Mouse (Mus musculus) limb, embryonic 15.5 days (tissue): ENCODE data around the gene Tmem135. TPM values are rescaled to one million over a fixed set of nuclear protein-coding genes. Genes with fewer than 3 reads are reported as not detected.

Source experiments
- ATAC-seq: fragments of 200-750 bp; cut with Nextera tagmentation; 2 replicates; pipeline ENCODE4 v1.8.0; 2017; ENCODE audit warnings: low read depth, moderate TSS enrichment; ENCODE audit not compliant: insufficient number of reproducible peaks, low FRiP score, low TSS enrichment
- H3K27ac ChIP-seq: fragments of 300-500 bp; sonication (generic); 2 replicates; pipeline ENCODE4 v1.5.1; 2015; ENCODE audit warnings: moderate library complexity, mild to moderate bottlenecking, inconsistent platforms
- H3K27me3 ChIP-seq: fragments of 300-500 bp; sonication (generic); 2 replicates; pipeline ENCODE4 v1.6.1; 2015; ENCODE audit warnings: inconsistent platforms
- H3K36me3 ChIP-seq: fragments of 300-500 bp; sonication (generic); 2 replicates; pipeline ENCODE4 v1.6.1; 2015; ENCODE audit warnings: inconsistent platforms
- H3K4me1 ChIP-seq: fragments of 300-500 bp; sonication (generic); 2 replicates; pipeline ENCODE4 v1.6.1; 2015; ENCODE audit warnings: inconsistent platforms
- H3K4me2 ChIP-seq: fragments of 300-500 bp; sonication (generic); 2 replicates; pipeline ENCODE4 v1.6.1; 2015; ENCODE audit warnings: mild to moderate bottlenecking, inconsistent platforms
- H3K4me3 ChIP-seq: fragments of 300-500 bp; sonication (generic); 2 replicates; pipeline ENCODE4 v1.5.1; 2015; ENCODE audit warnings: mild to moderate bottlenecking, inconsistent platforms
- H3K9ac ChIP-seq: fragments of 300-500 bp; sonication (generic); 2 replicates; pipeline ENCODE4 v1.6.1; 2015; ENCODE audit warnings: inconsistent platforms
- H3K9me3 ChIP-seq: fragments of 300-500 bp; sonication (generic); 2 replicates; pipeline ENCODE4 v1.6.1; 2016; ENCODE audit warnings: inconsistent platforms
- WGBS: fragments of 180-500 bp; shearing (Covaris S2); methylation state at CpG from one replicate; pipeline ENCODE4 v1.1.7; 2015; 5-methylcytosine and 5-hydroxymethylcytosine counted together
- polyA plus RNA-seq: library from polyadenylated mRNA; unstranded; fragments of >200 nt; fragmentation: Nextera tagmentation; extraction: Ambion mirVana; gene quantifications from 2 replicates; pipeline ENCODE4 v1.2.1, GENCODE M21; 2015

The Tmem135 gene
- polyA plus RNA-seq = 19.4 and 20.8 TPM in 2 replicates

DNA sequence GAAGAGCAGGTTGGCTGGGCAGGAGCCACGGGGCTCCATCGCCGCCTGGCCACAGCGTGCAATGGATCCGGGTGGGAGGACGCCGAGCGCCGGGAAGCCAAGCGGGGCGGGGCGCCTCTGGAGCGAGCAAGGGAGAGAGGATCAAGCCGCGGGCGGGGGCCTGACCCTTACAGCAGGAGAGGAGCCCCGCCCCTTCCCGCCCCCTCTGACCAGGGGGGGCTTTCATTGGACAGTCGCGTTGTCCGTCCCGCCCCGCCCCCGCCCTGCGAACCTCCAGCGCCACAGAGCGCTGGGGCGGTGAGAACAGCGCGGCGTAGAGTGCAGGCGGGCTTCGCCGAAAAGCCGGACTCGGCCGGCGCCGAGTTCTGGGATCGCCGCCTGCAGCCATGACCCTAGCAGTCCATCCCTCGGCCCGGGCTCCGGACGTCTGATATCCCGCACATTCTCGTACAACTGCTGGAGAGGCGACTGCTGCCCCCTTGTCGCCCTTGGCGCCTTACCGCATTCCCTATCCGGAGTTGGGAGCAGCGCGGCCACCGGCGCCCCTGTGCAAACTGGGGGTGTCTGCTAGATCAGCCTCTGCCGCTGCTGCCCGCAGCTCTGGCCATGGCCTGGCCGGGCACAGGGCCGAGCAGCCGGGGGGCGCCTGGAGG lies at the start of gene Tmem135, which contains the start of gene Fzd4:
Gene Tmem135 (minus strand): TSS at position 142 of the 653 bp plus-strand sequence.
Gene Fzd4 (plus strand): TSS at position 275 of the 653 bp plus-strand sequence.
- peak; percentile 98 for ATAC-seq
- Histone ChIP-seq H3K9ac (peak within 1 kb of the TSS; percentile 91), H3K4me1 (peaks cover 20% of the 10 kb centered on the region; the same call in 1 of the 2 replicates), H3K9me3 (no peaks in the 10 kb centered on the region), H3K4me3 (peak within 1 kb of the TSS; percentile 85), H3K27ac (peak within 1 kb of the TSS; percentile 90), H3K36me3 (peaks cover 2% of the 10 kb centered on the region; the same call in 1 of the 2 replicates), H3K27me3 (peaks cover 7% of the 10 kb centered on the region; the same call in 1 of the 2 replicates), H3K4me2 (peak within 1 kb of the TSS; percentile 94)
- WGBS = under 1% methylated on average over 62 of the region's 62 CpGs

- Histone ChIP-seq H3K27me3 (no peaks in the 10 kb centered on the region), H3K9me3 (no peaks in the 10 kb centered on the region), H3K4me2 (no peak overlapping the region), H3K4me3 (no peak overlapping the region), H3K9ac (no peak overlapping the region), H3K27ac (no peak overlapping the region), H3K36me3 (no peaks in the 10 kb centered on the region), H3K4me1 (no peaks in the 10 kb centered on the region)
- WGBS = 65% methylated on average over 2 of the region's 2 CpGs
- no peak for ATAC-seq
Measured at GRCm38 (mm10) chr7:89450312-89450711, 46.3 kb upstream of the Tmem135 start.

- H3K27ac ChIP-seq = no peak overlapping the region
- no peaks in the 10 kb centered on the region for H3K4me1 ChIP-seq
- no peak for ATAC-seq
- no peaks in the 10 kb centered on the region for H3K27me3 ChIP-seq
- H3K4me2 ChIP-seq = no peak overlapping the region
- H3K9ac ChIP-seq = no peak overlapping the region
- no peaks in the 10 kb centered on the region for H3K9me3 ChIP-seq
- H3K36me3 ChIP-seq = no peaks in the 10 kb centered on the region
- H3K4me3 ChIP-seq = no peak overlapping the region
- 90% methylated on average over 4 of the region's 4 CpGs for WGBS
Measured at GRCm38 (mm10) chr7:89445137-89445536, 41.1 kb upstream of the Tmem135 start.

GRCm38 (mm10) chr7:89442242-89442641 lies 38.2 kb upstream of the Tmem135 start:
- Histone ChIP-seq H3K27me3 (no peaks in the 10 kb centered on the region), H3K4me1 (no peaks in the 10 kb centered on the region), H3K9ac (no peak overlapping the region), H3K27ac (no peak overlapping the region), H3K9me3 (no peaks in the 10 kb centered on the region), H3K4me3 (no peak overlapping the region), H3K36me3 (no peaks in the 10 kb centered on the region), H3K4me2 (no peak overlapping the region)
- WGBS = 68% methylated on average over 4 of the region's 4 CpGs
- no peak for ATAC-seq

DNA sequence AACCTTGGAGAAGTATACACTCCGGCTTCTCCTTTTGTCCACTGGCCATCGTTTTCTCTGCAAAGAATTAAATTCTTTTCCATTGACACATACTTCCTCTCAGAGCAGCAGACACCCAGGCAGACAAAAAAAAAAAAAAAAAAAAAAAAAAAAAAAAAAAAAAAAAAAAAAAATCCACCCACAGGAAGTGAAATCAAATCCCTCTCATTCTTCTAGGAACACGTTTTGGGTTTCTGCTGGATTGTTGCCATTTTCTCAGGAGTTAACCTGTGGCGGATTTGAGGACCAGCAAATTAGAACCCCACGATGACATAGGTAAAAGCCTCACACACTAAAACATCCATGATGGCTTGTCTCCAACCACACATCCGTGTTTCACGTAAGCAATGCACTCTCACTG lies 37.3 kb upstream of the Tmem135 start:
- no peak for ATAC-seq
- H3K9me3 ChIP-seq = no peaks in the 10 kb centered on the region
- H3K27me3 ChIP-seq = no peaks in the 10 kb centered on the region
- H3K27ac ChIP-seq = no peak overlapping the region
- H3K9ac ChIP-seq = no peak overlapping the region
- no peak overlapping the region for H3K4me3 ChIP-seq
- WGBS = 56% methylated on average over 7 of the region's 7 CpGs
- no peaks in the 10 kb centered on the region for H3K4me1 ChIP-seq
- no peaks in the 10 kb centered on the region for H3K36me3 ChIP-seq
- H3K4me2 ChIP-seq = no peak overlapping the region

DNA sequence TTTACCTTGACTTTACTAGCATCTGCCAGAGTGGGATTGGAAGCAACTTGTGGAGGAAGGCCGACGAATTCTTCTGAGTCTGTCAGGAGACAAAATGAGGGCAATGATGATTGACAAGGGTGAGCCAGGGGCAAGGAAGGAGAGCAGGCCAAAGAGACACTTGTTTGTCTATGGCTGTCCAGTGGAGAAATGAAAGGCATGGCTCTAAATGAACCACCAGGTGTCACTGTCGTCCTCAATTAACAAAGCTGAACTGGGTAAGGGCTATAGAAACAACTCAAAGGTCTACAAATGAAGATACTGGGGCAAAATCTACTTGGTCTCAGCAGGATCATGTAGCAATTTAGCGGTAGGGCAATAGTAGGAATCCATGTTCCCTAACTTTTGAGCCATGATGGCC lies 33.6 kb upstream of the Tmem135 start:
- Histone ChIP-seq H3K4me3 (no peak overlapping the region), H3K27me3 (no peaks in the 10 kb centered on the region), H3K27ac (no peak overlapping the region), H3K36me3 (no peaks in the 10 kb centered on the region), H3K9ac (no peak overlapping the region), H3K4me1 (peaks cover 12% of the 10 kb centered on the region), H3K4me2 (no peak overlapping the region), H3K9me3 (no peaks in the 10 kb centered on the region)
- ATAC-seq = no peak
- WGBS = 43% methylated on average over 4 of the region's 4 CpGs

DNA sequence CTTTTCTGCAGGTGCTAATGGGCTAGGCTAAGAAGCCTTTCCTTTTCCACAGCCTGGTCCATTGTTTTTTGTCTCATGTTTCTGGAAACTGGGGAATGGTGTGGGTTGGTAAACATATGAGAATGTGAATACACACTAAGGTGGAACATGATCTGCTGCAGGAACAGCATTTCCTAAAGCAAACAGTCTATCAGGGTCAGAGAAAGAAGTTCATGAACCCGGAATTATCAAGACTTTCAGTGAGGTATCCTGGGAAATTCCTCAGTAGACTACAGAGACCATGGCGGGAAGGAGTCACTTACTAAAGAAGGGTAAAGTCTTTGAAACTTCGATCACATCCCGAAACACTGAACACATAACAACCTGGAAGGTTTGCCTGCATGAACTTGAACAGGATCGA lies 32.4 kb upstream of the Tmem135 start:
- no peaks in the 10 kb centered on the region for H3K36me3 ChIP-seq
- WGBS = 81% methylated on average over 5 of the region's 5 CpGs
- H3K4me2 ChIP-seq = no peak overlapping the region
- no peak overlapping the region for H3K4me3 ChIP-seq
- H3K27me3 ChIP-seq = no peaks in the 10 kb centered on the region
- H3K27ac ChIP-seq = no peak overlapping the region
- no peak overlapping the region for H3K9ac ChIP-seq
- H3K9me3 ChIP-seq = no peaks in the 10 kb centered on the region
- H3K4me1 ChIP-seq = peaks cover 12% of the 10 kb centered on the region
- ATAC-seq = no peak

DNA sequence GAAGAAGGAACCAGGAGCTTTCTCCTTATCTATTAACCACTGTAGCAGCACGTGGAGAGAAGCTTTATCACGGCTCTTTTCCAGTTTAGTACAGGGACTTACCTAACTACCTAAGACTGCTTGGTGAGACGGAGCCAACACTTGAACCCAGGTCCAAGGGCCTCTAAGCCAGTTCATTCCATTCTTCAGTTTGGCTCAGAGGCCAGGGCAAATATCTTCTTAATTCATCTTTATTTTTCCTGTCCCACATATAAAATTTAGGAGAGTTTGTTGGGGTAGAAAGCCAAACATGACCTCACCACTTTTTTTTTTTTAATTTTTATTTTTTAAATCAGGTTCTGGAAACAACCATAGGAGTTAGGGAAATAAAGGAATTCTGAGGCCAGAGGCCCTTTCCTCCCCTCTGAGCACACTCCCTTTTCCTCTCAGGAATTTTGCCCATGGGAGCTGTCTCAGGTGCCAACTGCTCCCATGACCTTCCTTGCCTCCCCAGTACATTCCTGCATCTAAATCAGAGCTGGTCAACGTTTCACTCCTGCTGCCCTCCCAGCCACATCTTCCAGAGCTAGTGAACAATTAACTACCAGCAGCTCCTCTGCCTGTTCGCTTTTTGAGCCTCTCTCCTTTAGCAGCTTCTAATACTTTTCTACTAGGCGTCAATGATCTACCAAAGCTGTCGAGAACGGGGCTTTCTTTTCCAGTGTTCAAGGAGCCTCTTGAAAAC lies 30.0 kb upstream of the Tmem135 start:
- WGBS = 47% methylated on average over 8 of the region's 8 CpGs
- no peak overlapping the region for H3K9ac ChIP-seq
- no peak for ATAC-seq

GRCm38 (mm10) chr7:89433193-89433892 lies 29.3 kb upstream of the Tmem135 start:
- Histone ChIP-seq H3K9ac (no peak overlapping the region), H3K4me2 (no peak overlapping the region), H3K4me1 (peaks cover 12% of the 10 kb centered on the region), H3K4me3 (no peak overlapping the region), H3K9me3 (no peaks in the 10 kb centered on the region), H3K36me3 (no peaks in the 10 kb centered on the region), H3K27ac (peak overlapping the region; percentile 67), H3K27me3 (no peaks in the 10 kb centered on the region)
- 36% methylated on average over 9 of the region's 9 CpGs for WGBS
- peak; percentile 48 for ATAC-seq

More for the DNA sequence above, 30.0 kb upstream of the Tmem135 start:
- Histone ChIP-seq H3K9me3 (no peaks in the 10 kb centered on the region), H3K4me3 (no peak overlapping the region), H3K4me1 (peaks cover 12% of the 10 kb centered on the region), H3K36me3 (no peaks in the 10 kb centered on the region), H3K27me3 (no peaks in the 10 kb centered on the region), H3K4me2 (no peak overlapping the region), H3K27ac (peak overlapping the region; percentile 67)

DNA sequence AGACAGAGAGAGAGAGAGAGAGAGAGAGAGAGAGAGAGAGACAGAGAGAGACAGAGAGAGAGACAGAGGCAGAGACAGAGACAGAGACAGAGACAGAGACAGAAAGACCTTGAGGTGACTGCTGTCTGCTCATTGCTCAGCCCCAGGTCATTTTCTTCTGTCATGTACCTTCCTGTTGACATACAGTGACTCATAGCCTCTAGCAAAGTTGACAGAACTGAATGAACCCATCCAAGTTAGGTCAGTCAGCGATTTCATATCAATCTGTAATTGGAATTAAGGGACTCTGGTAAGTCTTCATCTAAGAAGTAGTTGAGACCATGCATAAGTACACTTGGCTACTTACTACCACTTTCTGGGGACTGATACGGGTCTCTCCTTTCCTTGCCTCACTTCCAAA lies 27.2 kb upstream of the Tmem135 start:
- 74% methylated on average over 2 of the region's 2 CpGs for WGBS
- Histone ChIP-seq H3K27me3 (no peaks in the 10 kb centered on the region), H3K27ac (no peak overlapping the region), H3K4me3 (no peak overlapping the region), H3K9ac (no peak overlapping the region), H3K9me3 (no peaks in the 10 kb centered on the region), H3K4me2 (no peak overlapping the region), H3K4me1 (peaks cover 12% of the 10 kb centered on the region), H3K36me3 (no peaks in the 10 kb centered on the region)
- no peak for ATAC-seq

GRCm38 (mm10) chr7:89429326-89429725 lies 25.3 kb upstream of the Tmem135 start:
- no peaks in the 10 kb centered on the region for H3K36me3 ChIP-seq
- no peaks in the 10 kb centered on the region for H3K9me3 ChIP-seq
- H3K27ac ChIP-seq = no peak overlapping the region
- H3K27me3 ChIP-seq = no peaks in the 10 kb centered on the region
- peaks cover 12% of the 10 kb centered on the region for H3K4me1 ChIP-seq
- no peak overlapping the region for H3K4me2 ChIP-seq
- no peak overlapping the region for H3K9ac ChIP-seq
- no peak for ATAC-seq
- WGBS = 79% methylated on average over 1 of the region's 1 CpGs
- no peak overlapping the region for H3K4me3 ChIP-seq

GRCm38 (mm10) chr7:89428804-89429203 lies 24.8 kb upstream of the Tmem135 start:
- H3K4me3 ChIP-seq = no peak overlapping the region
- H3K27ac ChIP-seq = no peak overlapping the region
- H3K4me2 ChIP-seq = no peak overlapping the region
- H3K9ac ChIP-seq = no peak overlapping the region
- no peaks in the 10 kb centered on the region for H3K27me3 ChIP-seq
- H3K4me1 ChIP-seq = peaks cover 8% of the 10 kb centered on the region
- ATAC-seq = no peak
- no peaks in the 10 kb centered on the region for H3K9me3 ChIP-seq
- WGBS = 87% methylated on average over 5 of the region's 5 CpGs
- H3K36me3 ChIP-seq = no peaks in the 10 kb centered on the region
